Mouse (Mus musculus) neural tube, embryonic 12.5 days (tissue): Measurements from ENCODE around the gene Apoc3. TPM values are rescaled to one million over a fixed set of nuclear protein-coding genes. Genes with fewer than 3 reads are reported as not detected.

Experiments
- ATAC-seq: fragments of 200-750 bp; cut with Nextera tagmentation; 2 replicates; pipeline ENCODE4 v1.8.0; 2017; ENCODE audit warnings: low read depth, mild to moderate bottlenecking, moderate TSS enrichment, moderate library complexity; ENCODE audit not compliant: low FRiP score
- H3K27ac ChIP-seq: fragments of 300-500 bp; sonication (generic); 2 replicates; pipeline ENCODE4 v1.5.1; 2016
- H3K27me3 ChIP-seq: fragments of 300-500 bp; sonication (generic); replicated peaks from 2 replicates; pipeline ENCODE4 v1.6.1; 2016; ENCODE audit warnings: mild to moderate bottlenecking
- H3K36me3 ChIP-seq: fragments of 300-500 bp; sonication (generic); 2 replicates; pipeline ENCODE4 v1.6.1; 2016; ENCODE audit warnings: mild to moderate bottlenecking
- H3K4me1 ChIP-seq: fragments of 300-500 bp; sonication (generic); 2 replicates; pipeline ENCODE4 v1.6.1; 2016
- H3K4me2 ChIP-seq: fragments of 300-500 bp; sonication (generic); replicated peaks from 2 replicates; pipeline ENCODE4 v1.6.1; 2016; ENCODE audit warnings: mild to moderate bottlenecking
- H3K4me3 ChIP-seq: fragments of 300-500 bp; sonication (generic); 2 replicates; pipeline ENCODE4 v1.5.1; 2016
- H3K9ac ChIP-seq: fragments of 300-500 bp; sonication (generic); 2 replicates; pipeline ENCODE4 v1.6.1; 2016; ENCODE audit warnings: mild to moderate bottlenecking
- H3K9me3 ChIP-seq: fragments of 300-500 bp; sonication (generic); 2 replicates; pipeline ENCODE4 v1.6.1; 2016; ENCODE audit warnings: mild to moderate bottlenecking
- WGBS: fragments of 180-500 bp; shearing (Covaris S2); methylation state at CpG from one replicate; pipeline ENCODE4 v1.1.7; 2016; 5-methylcytosine and 5-hydroxymethylcytosine counted together
- polyA plus RNA-seq: library from polyadenylated mRNA; unstranded; fragments of >200 nt; fragmentation: Nextera tagmentation; extraction: Ambion mirVana; gene quantifications from 2 replicates; pipeline ENCODE4 v1.2.1, GENCODE M21; 2016

The Apoc3 gene
- not detected in 2 replicates for polyA plus RNA-seq

DNA sequence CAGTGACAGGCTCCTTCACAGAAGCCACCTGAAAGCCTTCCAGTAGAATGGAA lies at the start of gene Apoc3:
Gene Apoc3, minus strand, starts transcription at position 41 of the 53 bp plus-strand sequence.
- H3K27me3 ChIP-seq = 0 out of 2 replicates have a peak, but pooled peaks cover 3% of the 10 kb centered on the region
- no peaks in the 10 kb centered on the region for H3K36me3 ChIP-seq
- H3K27ac ChIP-seq = no peak within 1 kb of the TSS
- no peak within 1 kb of the TSS for H3K9ac ChIP-seq
- H3K4me3 ChIP-seq = no peak within 1 kb of the TSS
- H3K4me2 ChIP-seq = no peak within 1 kb of the TSS
- no peaks in the 10 kb centered on the region for H3K9me3 ChIP-seq
- no peak for ATAC-seq
- peaks cover 4% of the 10 kb centered on the region for H3K4me1 ChIP-seq

DNA sequence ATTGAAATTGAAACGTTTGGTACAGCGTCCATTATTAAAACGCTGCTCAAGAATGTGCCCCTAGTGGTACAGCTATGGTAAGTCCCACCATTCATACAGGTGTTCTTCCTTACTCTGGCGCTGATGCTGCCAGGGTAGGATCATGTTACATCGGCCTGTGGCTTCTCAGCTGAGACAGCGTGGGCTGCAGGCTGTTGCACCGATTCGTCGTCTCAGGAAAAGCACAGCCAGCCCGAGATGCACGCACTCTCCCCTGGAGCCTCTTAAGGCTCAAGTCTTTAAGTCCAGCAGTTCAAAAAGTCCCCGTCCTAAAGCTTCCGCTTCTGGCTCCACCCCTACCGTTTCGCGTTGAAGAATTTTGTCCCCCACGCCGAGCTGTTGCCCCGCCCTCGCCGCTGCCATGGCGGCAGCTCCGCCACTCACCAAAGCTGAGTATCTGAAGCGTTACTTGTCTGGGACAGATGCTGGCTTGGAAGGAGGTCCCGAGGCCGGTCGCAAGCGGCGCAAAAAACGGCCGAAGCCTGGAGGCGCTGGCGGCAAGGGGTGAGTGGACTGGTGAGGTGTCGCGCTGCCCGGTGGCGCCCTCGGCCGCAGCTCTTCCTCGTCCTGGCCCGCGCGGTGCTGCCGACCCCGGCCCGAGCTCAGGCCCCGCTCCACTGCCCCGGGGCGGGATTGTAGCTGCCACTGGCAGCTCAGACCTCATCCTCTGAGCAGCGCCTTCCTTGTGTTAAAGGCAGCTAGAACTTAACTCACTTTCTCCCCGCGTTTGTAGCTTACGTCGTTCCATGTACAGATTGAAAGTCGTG lies 47.4 kb upstream of the Apoc3 start, which contains the start of gene Bud13:
Gene Bud13, plus strand, starts transcription at position 378 of the 806 bp plus-strand sequence.
- under 1% methylated on average over 55 of the region's 55 CpGs for WGBS
- H3K4me2 ChIP-seq = peak within 1 kb of the TSS; percentile 65
- H3K27me3 ChIP-seq = no peaks in the 10 kb centered on the region
- H3K4me1 ChIP-seq = peaks cover 7% of the 10 kb centered on the region
- no peaks in the 10 kb centered on the region for H3K9me3 ChIP-seq
- H3K27ac ChIP-seq = no peak within 1 kb of the TSS
- peak within 1 kb of the TSS; percentile 82 for H3K9ac ChIP-seq
- peak; percentile 91 for ATAC-seq
- H3K4me3 ChIP-seq = peak within 1 kb of the TSS; percentile 85
- H3K36me3 ChIP-seq = peaks cover 49% of the 10 kb centered on the region

DNA sequence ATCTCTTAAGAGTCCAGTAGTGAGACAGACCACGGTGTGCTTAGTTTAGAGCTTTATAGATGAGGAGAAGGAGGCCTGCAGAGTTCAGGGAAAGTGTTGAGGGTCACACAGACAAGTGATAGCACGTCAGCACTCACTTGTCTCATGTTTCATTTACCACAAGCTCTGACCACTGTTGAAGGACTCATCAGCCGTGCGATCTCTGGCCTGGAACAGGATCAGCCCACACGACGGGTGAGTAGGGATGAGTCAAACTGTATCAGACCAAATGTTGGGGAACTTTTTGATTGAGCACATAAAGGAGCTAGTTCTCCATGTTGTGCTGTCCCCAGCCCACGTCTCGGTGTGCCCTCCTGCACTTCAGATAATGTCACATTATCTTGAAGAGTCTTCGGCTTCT lies 39.1 kb upstream of the Apoc3 start:
- Histone ChIP-seq H3K9me3 (no peaks in the 10 kb centered on the region), H3K4me1 (peaks cover 11% of the 10 kb centered on the region), H3K27ac (no peak overlapping the region), H3K4me2 (0 out of 2 replicates have a peak overlapping the region, but pooled peaks have one; percentile 96), H3K36me3 (peaks cover 49% of the 10 kb centered on the region), H3K4me3 (no peak overlapping the region), H3K27me3 (peaks cover 17% of the 10 kb centered on the region), H3K9ac (no peak overlapping the region)
- 93% methylated on average over 9 of the region's 9 CpGs for WGBS
- ATAC-seq = no peak

DNA sequence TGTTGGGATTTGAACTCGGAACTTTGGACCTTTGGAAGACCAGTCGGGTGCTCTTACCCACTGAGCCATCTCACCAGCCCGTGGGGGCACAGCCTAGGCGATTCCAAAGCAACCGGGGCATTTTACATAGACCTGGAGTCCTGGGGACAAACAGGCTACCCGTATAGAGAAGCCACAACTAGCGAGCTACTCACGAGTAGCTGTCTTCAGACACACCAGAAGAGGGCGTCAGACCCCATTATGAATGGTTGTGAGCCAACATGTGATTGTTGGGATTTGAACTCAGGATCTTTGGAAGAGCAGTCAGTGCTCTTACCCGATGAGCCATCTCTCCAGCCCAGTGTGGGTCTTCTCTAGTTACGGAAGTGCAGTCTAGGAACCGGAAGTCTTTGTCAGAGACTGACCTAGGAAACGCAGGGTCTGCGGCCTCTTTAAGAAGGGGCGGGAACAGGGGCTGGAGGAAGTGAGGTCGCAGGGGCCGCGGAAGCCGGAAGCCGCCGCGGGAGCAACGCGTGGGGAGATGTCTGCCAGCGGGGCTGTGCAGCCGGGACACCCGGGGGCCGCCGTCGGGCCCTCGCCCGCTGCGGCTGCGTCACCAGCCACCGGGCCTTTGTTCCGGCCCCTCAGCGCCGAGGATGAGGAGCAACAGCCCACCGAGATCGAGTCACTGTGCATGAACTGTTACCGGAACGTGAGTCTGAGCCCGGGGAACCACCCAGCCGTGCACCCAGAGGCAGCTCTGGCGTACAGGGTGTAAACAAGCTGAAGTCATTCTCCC lies 37.4 kb upstream of the Apoc3 start, which contains the start of gene Zpr1:
Gene Zpr1, plus strand, starts transcription at position 388 of the 778 bp plus-strand sequence.
- peak within 1 kb of the TSS; percentile 64 for H3K9ac ChIP-seq
- WGBS = 5% methylated on average over 45 of the region's 45 CpGs
- ATAC-seq = peak; percentile 93
- peak within 1 kb of the TSS; percentile 96 for H3K4me2 ChIP-seq
- peak within 1 kb of the TSS; percentile 90 for H3K4me3 ChIP-seq
- peaks cover 20% of the 10 kb centered on the region for H3K27me3 ChIP-seq
- H3K4me1 ChIP-seq = peaks cover 11% of the 10 kb centered on the region
- peaks cover 36% of the 10 kb centered on the region for H3K36me3 ChIP-seq
- no peaks in the 10 kb centered on the region for H3K9me3 ChIP-seq
- no peak within 1 kb of the TSS for H3K27ac ChIP-seq

DNA sequence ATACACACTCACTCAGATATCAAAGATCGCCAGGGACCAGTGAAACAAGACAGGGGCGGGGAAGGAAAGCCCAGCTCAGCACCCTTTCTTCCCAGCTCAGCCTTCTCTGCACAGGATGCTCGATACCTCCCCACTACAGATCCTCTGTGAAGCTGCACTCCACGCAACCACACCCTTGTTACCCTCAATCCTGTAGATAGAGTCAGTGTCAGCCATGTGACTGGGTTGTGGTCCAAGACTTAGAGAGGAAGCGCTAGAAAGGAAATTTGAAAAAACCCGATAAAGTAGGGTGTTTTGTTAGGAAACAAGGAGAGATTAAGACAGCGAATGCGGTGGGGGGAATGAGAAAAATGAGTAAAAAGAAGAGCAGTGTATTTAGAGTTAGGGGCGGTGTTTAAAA lies 36.6 kb upstream of the Apoc3 start:
- ATAC-seq = no peak
- Histone ChIP-seq H3K9ac (no peak overlapping the region), H3K4me2 (no peak overlapping the region), H3K27ac (no peak overlapping the region), H3K4me1 (peaks cover 11% of the 10 kb centered on the region), H3K4me3 (no peak overlapping the region), H3K9me3 (no peaks in the 10 kb centered on the region), H3K27me3 (peaks cover 20% of the 10 kb centered on the region), H3K36me3 (peaks cover 28% of the 10 kb centered on the region)
- WGBS = 92% methylated on average over 9 of the region's 9 CpGs

DNA sequence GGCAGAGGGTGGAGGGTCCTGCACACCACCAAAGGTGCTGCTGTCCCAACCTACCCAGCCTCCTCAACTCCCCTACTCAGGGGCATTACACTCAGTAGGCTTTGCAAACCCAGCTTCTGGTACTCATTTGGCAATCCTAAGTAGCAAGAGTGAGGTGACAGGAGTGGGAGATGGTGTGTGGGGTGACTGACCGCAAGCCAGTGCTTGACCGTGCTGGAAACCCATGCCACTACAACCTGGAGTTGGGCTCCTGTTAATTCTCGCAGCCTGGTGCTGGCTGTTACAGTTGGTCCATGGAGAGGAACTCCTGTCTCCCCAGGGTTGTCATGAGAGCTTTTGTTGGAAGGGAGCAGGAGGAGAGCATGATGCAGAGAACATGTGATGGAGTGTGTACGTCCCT lies 35.3 kb upstream of the Apoc3 start:
- H3K27ac ChIP-seq = no peak overlapping the region
- H3K4me1 ChIP-seq = peaks cover 11% of the 10 kb centered on the region
- no peaks in the 10 kb centered on the region for H3K9me3 ChIP-seq
- peaks cover 15% of the 10 kb centered on the region for H3K36me3 ChIP-seq
- H3K4me3 ChIP-seq = no peak overlapping the region
- H3K9ac ChIP-seq = no peak overlapping the region
- WGBS = 95% methylated on average over 4 of the region's 4 CpGs
- ATAC-seq = no peak
- peaks cover 20% of the 10 kb centered on the region for H3K27me3 ChIP-seq
- H3K4me2 ChIP-seq = no peak overlapping the region

DNA sequence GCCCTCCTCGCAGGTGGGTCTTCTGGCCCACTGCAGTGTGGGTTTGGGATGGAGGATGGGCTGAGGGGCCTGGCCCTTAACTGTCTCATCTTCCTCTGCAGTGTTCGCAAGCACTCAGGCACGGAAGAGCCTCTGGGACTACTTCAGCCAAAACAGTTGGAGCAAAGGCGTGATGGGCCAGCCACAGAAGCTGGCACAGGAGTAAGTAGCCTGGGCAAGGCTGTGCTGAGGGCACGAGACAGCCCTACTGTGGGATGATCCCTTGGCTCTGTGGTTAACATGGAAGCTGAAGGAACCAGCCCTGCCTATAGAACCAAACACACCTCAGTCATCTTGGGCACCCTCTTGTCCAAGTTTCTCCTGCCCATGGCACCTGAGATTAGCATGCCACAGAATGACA lies 33.7 kb upstream of the Apoc3 start:
- no peak overlapping the region for H3K27ac ChIP-seq
- no peak for ATAC-seq
- peaks cover 7% of the 10 kb centered on the region for H3K4me1 ChIP-seq
- no peaks in the 10 kb centered on the region for H3K36me3 ChIP-seq
- peaks cover 20% of the 10 kb centered on the region for H3K27me3 ChIP-seq
- H3K4me2 ChIP-seq = no peak overlapping the region
- no peak overlapping the region for H3K4me3 ChIP-seq
- H3K9ac ChIP-seq = no peak overlapping the region
- H3K9me3 ChIP-seq = no peaks in the 10 kb centered on the region
- 90% methylated on average over 5 of the region's 5 CpGs for WGBS

DNA sequence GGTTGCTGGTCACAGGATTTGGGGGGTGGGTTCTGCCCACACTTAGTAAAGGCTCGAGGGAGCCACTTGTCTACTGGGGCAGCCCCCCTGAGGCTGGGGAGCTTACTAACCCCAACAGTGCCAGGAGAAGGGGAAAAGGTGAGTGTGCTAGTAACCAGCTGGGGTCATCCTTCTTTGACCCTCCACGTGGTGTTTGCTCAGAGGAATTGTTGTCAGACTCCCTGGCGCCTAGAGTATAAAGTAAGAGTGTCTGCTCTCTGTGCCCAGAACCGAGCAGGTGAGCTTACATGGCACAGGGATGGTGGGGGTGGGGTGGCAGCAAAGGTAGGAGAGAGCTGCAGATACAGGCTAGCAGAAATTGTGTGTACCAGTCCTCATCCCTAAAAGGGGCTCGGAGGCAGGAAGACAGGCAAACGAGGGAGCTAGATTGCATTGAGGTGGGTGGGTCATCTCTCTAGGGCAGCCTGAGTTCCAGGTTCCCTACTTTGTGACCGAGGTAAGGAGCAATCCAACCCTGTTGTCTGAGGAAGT lies 33.0 kb upstream of the Apoc3 start, which contains the start of gene Apoa5:
Gene Apoa5, plus strand, starts transcription at position 291 of the 531 bp plus-strand sequence.
- no peaks in the 10 kb centered on the region for H3K36me3 ChIP-seq
- H3K9me3 ChIP-seq = no peaks in the 10 kb centered on the region
- no peak within 1 kb of the TSS for H3K9ac ChIP-seq
- no peak within 1 kb of the TSS for H3K27ac ChIP-seq
- H3K27me3 ChIP-seq = peaks cover 20% of the 10 kb centered on the region
- 59% methylated on average over 7 of the region's 7 CpGs for whole genome bisulfite sequencing
- no peak within 1 kb of the TSS for H3K4me2 ChIP-seq
- ATAC-seq = no peak
- H3K4me1 ChIP-seq = peaks cover under 1% of the 10 kb centered on the region; the same call in 1 of the 2 replicates
- no peak within 1 kb of the TSS for H3K4me3 ChIP-seq

DNA sequence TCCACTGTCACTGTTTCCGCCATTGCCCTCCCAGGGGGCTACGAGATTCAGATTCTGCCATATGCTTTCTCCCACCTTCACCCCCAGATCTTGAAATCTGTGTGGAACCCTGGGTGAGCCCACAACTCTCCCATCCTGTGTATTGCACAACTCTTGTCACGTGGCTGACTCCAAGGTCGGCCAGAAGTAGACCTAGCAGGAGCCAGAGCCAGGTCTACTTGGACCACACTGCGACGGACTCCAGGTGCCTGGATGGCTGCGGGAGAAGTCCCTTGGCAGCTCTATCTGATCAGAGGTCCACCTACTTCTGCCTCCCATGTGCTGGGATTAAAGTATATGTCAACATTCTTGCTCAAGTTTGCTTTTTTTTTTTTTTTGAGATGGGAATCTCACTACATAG lies 25.7 kb upstream of the Apoc3 start:
- H3K4me1 ChIP-seq = no peaks in the 10 kb centered on the region
- no peak overlapping the region for H3K4me2 ChIP-seq
- no peaks in the 10 kb centered on the region for H3K27me3 ChIP-seq
- WGBS = 91% methylated on average over 7 of the region's 7 CpGs
- no peak overlapping the region for H3K4me3 ChIP-seq
- H3K9me3 ChIP-seq = no peaks in the 10 kb centered on the region
- no peaks in the 10 kb centered on the region for H3K36me3 ChIP-seq
- no peak overlapping the region for H3K27ac ChIP-seq
- no peak for ATAC-seq
- no peak overlapping the region for H3K9ac ChIP-seq

DNA sequence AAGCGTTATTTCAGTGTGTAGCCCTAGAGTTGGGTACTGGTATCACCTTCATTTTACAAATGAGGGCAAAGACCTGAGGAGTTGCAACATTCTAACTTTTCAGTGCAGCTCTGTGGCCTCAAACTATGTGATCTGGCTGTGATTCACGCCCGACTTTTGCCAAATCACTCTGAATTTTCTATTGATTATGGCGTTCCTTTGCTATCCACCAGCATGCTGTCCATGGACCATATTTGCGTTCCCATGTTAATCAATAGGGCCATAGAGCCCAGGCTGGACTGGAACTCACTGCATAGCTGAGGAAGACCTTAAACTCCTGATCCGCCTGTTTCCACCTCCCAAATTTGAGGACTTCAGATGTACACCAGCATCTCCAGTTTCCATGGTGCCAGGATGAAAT lies 23.7 kb upstream of the Apoc3 start:
- 89% methylated on average over 6 of the region's 6 CpGs for WGBS
- H3K4me2 ChIP-seq = no peak overlapping the region
- H3K27ac ChIP-seq = no peak overlapping the region
- H3K4me1 ChIP-seq = no peaks in the 10 kb centered on the region
- ATAC-seq = no peak
- H3K9me3 ChIP-seq = no peaks in the 10 kb centered on the region
- no peak overlapping the region for H3K4me3 ChIP-seq
- H3K27me3 ChIP-seq = no peaks in the 10 kb centered on the region
- H3K9ac ChIP-seq = no peak overlapping the region
- H3K36me3 ChIP-seq = no peaks in the 10 kb centered on the region

DNA sequence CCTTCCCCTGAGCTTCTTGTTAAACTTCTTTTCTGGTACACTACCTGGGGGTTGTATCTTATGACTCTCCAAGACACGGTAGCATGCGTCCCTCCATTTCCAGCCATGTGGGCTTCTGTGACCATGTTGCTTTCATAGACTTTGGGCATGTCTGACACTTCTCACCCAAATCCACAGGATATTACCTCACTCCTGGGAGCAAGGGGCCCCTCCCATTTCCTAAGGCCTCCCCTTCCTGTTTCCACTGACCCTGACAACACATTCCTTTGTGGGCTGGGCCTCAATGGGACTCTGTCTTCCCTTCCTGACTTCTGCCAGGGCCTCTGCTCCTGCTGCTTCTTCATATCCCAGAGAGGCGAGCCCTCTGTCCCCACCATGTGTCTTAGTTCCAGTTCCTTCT lies 22.1 kb upstream of the Apoc3 start:
- Histone ChIP-seq H3K36me3 (no peaks in the 10 kb centered on the region), H3K4me2 (no peak overlapping the region), H3K27me3 (no peaks in the 10 kb centered on the region; the same call in 1 of the 2 replicates)

DNA sequence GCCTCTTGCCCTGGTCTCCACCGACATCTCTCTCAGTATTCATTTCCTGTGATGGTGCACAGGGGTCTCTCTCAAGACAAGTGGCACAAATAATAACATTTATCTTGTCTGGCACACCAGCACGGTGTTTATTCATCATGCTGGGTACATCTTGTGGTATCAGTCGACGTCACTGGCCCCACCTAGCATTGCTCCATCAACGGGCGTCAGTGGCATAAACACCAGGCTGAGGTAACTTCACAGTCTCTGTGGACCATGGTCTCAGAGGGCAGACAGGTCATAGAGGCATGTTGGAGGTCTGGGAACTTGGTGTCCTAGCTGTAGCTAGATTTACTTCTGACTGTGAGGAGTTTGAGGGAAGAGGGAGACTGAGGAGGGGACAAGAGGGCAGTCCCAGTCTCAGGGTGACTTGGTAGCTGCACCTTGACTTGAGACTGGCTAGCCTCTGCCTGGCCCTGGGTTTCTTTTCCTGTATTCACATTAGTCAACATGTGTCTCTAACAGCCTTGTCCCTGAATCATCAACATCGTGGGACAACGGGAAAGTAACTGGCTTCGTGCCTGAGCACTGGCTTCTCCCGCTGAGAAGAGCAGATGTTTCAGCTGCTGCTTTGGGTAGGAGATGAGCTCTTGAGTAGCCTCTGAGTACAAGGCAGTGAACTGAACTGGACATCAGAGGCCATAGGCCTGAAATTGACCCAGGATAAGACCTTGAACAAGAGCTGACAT lies 21.4 kb upstream of the Apoc3 start:
- no peaks in the 10 kb centered on the region for H3K9me3 ChIP-seq
- WGBS = 91% methylated on average over 10 of the region's 10 CpGs

More for the DNA sequence above, 22.1 kb upstream of the Apoc3 start:
- ATAC-seq = no peak
- Histone ChIP-seq H3K9me3 (no peaks in the 10 kb centered on the region), H3K9ac (no peak overlapping the region), H3K27ac (no peak overlapping the region), H3K4me3 (no peak overlapping the region), H3K4me1 (no peaks in the 10 kb centered on the region)
- 81% methylated on average over 3 of the region's 3 CpGs for WGBS

More for the DNA sequence above, 21.4 kb upstream of the Apoc3 start:
- H3K4me3 ChIP-seq = no peak overlapping the region
- no peaks in the 10 kb centered on the region for H3K36me3 ChIP-seq
- no peak overlapping the region for H3K9ac ChIP-seq
- ATAC-seq = no peak
- H3K27me3 ChIP-seq = no peaks in the 10 kb centered on the region; the same call in 1 of the 2 replicates
- H3K4me1 ChIP-seq = no peaks in the 10 kb centered on the region
- H3K27ac ChIP-seq = no peak overlapping the region
- no peak overlapping the region for H3K4me2 ChIP-seq
